Mouse (Mus musculus): ENCODE results near the gene Safb2.

The Safb2 gene

GRCm38 (mm10) chr17:56515690-56516410 is 68.5 kb downstream of the Safb2 start:
- no peak for DNase-seq

- DNase-seq: no peak
Measured at GRCm38 (mm10) chr17:56514916-56515315, 69.5 kb downstream of the Safb2 start.

GRCm38 (mm10) chr17:56514330-56514729 is 70.1 kb downstream of the Safb2 start:
- no peak for DNase-seq

GRCm38 (mm10) chr17:56512310-56512709 is 72.1 kb downstream of the Safb2 start, which contains the start of gene Znrf4:
TSS of gene Znrf4 (minus strand) at chr17:56512431.
- DNase-seq: no peak

- no peak for DNase-seq
Measured at GRCm38 (mm10) chr17:56511707-56512090, 72.7 kb downstream of the Safb2 start.

- peak in 1 of 2 experiments; percentile 38 for DNase-seq
Measured at GRCm38 (mm10) chr17:56510970-56511706, 73.2 kb downstream of the Safb2 start.
